Mouse (Mus musculus): ENCODE results near the gene Slco3a1.

Gene Slco3a1

DNA sequence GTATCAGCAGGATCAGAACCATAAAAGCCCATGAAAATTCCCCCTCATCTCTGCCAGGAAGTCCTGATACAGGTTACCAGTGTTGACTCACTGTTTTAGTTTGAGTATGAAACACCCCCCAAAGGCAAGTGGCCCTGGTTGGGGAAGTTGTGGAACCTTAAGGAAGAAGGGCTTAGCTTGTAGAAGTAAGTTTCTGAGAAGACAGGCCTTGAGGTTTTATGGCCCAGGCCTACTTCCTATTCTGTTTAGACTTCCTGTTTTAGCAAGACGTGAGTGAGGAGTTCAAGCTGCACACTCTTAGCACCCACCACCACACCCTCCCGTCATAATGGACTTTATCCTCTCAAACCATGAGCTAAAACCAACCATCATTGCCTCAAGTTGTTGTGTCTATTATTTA is 57.4 kb downstream of the Slco3a1 start:
- ChIA-PET POLR2A (no interaction called here), CTCF (no interaction called here)

DNA sequence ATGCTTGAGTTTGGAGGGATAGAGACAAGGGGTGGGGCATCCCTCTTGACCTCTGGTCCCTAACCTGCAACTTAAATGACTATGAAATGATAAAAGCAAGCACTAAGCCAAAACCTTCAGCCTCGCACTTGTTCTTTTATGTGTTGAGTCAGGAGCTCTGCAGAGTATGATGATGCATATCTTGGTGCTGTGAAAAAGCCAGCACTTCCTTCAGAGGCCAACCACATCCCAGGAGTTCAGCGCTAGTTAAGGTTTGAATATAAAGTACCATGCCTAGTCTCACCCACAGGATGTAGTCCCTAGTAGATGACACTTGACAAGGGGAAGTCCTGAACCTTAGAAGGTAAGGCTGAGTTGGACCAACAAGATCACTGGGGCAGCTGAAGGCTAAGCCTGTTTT is 59.1 kb downstream of the Slco3a1 start:
- ChIA-PET CTCF (no interaction called here), POLR2A (interaction anchor here in 1 of 4 experiments (0.7 kb wide), 1 partner anchor 226 kb away, joined by 5 read pairs; no protein-coding TSS in a partner anchor)

DNA sequence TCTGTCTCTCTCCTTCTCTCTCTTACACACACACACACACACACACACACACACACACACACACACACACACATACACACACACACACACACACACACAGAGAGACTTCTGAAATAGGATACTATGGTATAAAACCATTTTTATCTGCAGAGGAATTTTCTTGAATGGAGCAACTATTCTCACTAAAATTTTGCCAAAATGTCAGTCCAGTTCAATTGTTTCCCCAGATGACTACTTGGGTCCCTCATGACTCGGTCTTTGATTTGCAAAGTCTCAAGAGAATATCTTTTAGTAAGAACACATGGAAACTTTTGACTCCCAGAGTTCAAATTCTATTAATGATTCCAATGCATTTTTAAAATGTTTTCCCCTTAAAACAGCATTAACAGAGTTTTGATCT is 60.8 kb downstream of the Slco3a1 start:
- POLR2A ChIA-PET = no interaction called here
- CTCF ChIA-PET = no interaction called here

DNA sequence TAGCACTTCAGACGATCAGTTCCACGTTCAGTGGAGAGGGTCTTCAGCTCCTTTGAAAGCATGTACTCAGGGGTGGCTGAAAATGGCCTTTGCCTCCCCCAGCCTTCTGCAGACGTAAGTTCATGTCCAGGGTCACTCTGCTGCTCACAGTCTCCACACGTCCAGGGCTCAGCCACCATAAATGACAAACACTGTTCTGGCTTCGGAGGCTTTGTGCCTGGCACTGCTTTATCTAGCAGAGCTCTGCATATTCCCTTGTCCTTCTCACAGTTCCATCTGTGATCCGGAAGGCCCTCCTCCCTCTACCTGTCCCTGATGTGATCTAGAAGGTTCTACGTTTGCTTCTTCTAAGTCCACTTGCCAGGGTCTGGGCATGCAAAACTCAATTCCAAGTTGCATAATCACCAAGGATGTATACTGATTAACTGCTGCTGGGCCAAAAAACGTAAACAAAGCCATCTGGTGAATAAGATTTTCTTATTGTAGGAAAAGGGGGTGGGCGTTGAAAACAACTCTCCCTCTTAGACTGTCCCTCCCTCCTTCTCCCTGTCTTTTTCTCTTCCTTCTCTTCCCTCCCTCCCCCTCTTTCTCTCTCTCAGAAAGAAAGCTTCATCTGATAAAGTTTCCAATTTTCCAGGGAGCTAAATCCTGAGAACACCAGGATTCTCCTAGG is 62.8 kb downstream of the Slco3a1 start:
- ChIA-PET POLR2A (interaction anchor here in 1 of 4 experiments (1.1 kb wide), 1 partner anchor 16 kb away, joined by 3 read pairs; no protein-coding TSS in a partner anchor), CTCF (no interaction called here)

GRCm38 (mm10) chr7:74488141-74488540 is 66.4 kb downstream of the Slco3a1 start:
- ChIA-PET POLR2A (no interaction called here), CTCF (interaction anchor here in 1 of 4 experiments (0.6 kb wide), 1 partner anchor 635 kb away, joined by 3 read pairs; no protein-coding TSS in a partner anchor)

- CTCF ChIA-PET = interaction anchor here in 1 of 4 experiments (0.6 kb wide), 1 partner anchor 634 kb away, joined by 3 read pairs; no protein-coding TSS in a partner anchor
- POLR2A ChIA-PET = no interaction called here
Measured at GRCm38 (mm10) chr7:74487727-74488126, 66.9 kb downstream of the Slco3a1 start.

DNA sequence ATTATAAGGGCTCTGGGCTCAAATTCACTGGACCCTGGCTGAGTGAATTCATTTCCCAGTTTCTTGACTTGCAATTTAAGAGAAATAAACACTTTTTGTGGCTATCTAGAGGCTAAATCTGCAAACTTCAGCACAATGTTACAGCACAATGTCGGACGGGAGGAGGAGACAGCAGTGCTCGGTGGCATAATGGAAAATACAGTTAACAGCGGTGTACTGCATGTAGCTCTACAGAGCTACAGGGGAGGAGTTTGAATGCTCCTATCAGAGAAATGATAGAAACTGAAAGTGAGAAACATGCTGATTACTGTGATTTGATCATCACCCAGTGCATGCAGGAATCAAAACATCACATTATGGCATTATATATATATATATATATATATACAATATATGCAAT is 68.5 kb downstream of the Slco3a1 start:
- CTCF ChIA-PET = interaction anchor here in 1 of 4 experiments (1.5 kb wide), 1 partner anchor 9 kb away, joined by 3 read pairs; no protein-coding TSS in a partner anchor

GRCm38 (mm10) chr7:74485669-74486068 is 68.9 kb downstream of the Slco3a1 start:
- ChIA-PET CTCF (interaction anchor here in 1 of 4 experiments (1.5 kb wide), 1 partner anchor 9 kb away, joined by 3 read pairs; no protein-coding TSS in a partner anchor), POLR2A (no interaction called here)

More for the DNA sequence above, 68.5 kb downstream of the Slco3a1 start:
- POLR2A ChIA-PET = no interaction called here

DNA sequence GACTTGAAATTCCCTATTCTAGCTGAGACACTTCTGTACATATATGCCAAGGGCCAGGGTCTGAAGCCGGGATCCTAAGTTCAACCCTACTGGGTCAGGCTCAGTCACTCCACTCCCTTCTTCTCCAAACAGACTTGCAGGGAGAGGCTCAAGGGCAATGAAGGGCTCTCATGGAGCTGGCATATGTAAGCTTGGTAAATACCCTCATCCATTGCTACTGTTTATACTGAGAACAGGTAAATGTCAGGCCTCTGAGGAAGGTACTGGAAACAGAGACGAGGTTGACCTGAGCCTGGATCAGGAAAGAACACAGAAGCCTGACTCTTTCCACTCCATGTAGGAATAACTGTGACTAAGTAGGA is 70.6 kb downstream of the Slco3a1 start:
- ChIA-PET POLR2A (no interaction called here), CTCF (interaction anchor here in 1 of 4 experiments (0.6 kb wide), 1 partner anchor 16 kb away, joined by 3 read pairs; no protein-coding TSS in a partner anchor)

GRCm38 (mm10) chr7:74483294-74484023 is 71.1 kb downstream of the Slco3a1 start:
- POLR2A ChIA-PET = no interaction called here
- CTCF ChIA-PET = no interaction called here

DNA sequence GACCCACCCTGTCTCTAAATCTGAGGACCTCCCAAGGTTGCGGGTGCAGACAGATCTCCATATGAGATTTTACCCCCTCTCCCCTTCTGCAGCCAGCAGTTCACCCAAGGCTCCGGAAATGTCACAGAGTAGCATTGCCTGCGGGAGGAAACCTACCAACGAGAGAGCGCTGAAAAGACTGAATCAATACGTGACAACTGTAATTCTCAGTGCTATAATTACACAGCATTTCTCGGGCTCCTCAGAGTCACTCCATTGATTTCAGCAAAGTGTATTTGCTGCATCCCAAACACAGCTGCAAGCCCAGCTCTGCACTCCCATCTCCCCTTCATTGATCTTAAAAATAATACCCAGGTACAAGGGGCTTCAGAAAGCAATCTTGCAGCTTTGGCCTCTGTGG is 82.8 kb downstream of the Slco3a1 start:
- POLR2A ChIA-PET = no interaction called here

GRCm38 (mm10) chr7:74466886-74467285 is 87.7 kb downstream of the Slco3a1 start:
- ChIA-PET CTCF (no interaction called here), POLR2A (no interaction called here)

More for the DNA sequence above, 82.8 kb downstream of the Slco3a1 start:
- CTCF ChIA-PET = no interaction called here

DNA sequence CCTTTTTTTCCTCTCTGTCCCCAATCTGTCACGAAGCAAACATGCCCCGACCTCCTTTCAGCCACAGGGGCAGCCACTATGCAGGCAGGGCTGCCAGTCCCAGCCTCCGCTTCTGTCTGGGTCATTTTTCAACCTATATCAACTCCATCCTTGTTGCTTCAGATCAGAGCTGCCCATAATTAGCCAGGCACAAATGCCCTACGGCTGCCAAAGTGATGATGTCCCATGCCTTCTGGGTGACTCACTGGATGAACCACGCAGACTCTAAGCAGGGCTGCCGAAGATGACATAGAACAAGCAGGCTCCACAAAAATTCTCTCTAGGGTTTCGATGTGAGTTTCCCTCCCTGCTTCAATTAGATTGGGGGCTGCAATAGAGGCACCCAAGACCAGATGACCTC is 89.9 kb downstream of the Slco3a1 start:
- CTCF ChIA-PET = interaction anchor here in 1 of 4 experiments (0.6 kb wide), 1 partner anchor 1751 kb away, joined by 6 read pairs; no protein-coding TSS in a partner anchor

GRCm38 (mm10) chr7:74462451-74462850 is 92.1 kb downstream of the Slco3a1 start:
- ChIA-PET POLR2A (no interaction called here), CTCF (no interaction called here)

More for the DNA sequence above, 89.9 kb downstream of the Slco3a1 start:
- POLR2A ChIA-PET = no interaction called here

GRCm38 (mm10) chr7:74461736-74462135 is 92.8 kb downstream of the Slco3a1 start:
- CTCF ChIA-PET = no interaction called here
- POLR2A ChIA-PET = no interaction called here

DNA sequence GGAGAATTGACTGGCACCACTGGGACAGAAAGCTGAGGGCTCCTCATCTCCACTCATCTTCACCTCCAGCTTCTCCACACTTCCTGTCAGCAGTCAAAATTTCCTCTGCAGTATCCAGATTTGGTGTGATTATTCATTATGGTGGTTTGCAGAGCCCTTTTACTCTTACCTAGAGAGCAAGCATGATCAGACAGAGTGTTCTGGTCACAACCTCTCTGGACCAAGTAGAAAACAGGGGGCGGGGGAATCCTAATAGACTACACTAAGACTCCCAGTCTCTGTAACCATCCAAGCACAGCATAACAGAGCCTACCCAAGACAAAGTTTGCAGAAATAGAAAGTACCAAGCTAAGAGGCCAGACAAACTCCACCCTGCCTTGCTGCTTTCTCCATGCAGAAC is 93.4 kb downstream of the Slco3a1 start:
- CTCF ChIA-PET = no interaction called here
- POLR2A ChIA-PET = interaction anchor here in 1 of 4 experiments (0.6 kb wide), 1 partner anchor 908 kb away, joined by 3 read pairs; no protein-coding TSS in a partner anchor

DNA sequence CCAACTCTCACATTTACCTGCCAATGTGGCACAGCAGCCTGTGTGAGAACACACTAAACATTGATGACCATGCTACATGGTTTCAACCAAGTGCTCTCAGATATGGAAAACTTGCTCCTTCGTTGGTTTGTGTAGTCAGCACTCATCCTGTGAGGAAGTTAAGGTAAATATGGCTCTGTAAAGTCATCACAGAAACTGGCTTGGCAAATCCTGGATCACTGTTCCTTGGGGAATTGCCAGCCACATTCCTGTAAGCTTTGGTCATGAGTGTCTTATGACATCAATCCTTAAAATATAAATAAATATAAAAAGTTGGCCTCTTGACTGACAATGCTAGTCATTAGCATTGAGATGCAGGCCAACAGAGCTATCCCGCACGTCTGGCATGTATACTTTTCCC is 94.8 kb downstream of the Slco3a1 start:
- POLR2A ChIA-PET = no interaction called here

DNA sequence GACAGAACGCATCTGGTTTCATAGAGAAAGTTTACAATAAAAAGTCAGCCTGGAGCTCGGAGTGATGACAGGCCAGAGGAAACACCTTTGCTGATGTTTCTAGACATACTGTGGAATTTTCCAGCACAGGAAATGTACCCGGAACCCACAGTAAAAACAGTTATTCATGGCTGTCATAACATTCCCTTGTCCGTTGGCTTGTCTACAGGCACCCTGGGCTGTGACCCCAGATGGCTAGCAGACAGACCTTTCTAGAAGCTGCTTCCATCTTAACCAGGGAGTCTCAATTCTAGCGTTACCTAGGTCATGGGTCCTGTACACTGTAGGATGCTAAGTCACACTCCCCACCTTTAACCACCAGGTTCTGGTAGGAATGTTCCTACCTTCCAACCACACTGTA is 95.3 kb downstream of the Slco3a1 start:
- ChIA-PET POLR2A (no interaction called here), CTCF (no interaction called here)

More for the DNA sequence above, 94.8 kb downstream of the Slco3a1 start:
- CTCF ChIA-PET = no interaction called here

DNA sequence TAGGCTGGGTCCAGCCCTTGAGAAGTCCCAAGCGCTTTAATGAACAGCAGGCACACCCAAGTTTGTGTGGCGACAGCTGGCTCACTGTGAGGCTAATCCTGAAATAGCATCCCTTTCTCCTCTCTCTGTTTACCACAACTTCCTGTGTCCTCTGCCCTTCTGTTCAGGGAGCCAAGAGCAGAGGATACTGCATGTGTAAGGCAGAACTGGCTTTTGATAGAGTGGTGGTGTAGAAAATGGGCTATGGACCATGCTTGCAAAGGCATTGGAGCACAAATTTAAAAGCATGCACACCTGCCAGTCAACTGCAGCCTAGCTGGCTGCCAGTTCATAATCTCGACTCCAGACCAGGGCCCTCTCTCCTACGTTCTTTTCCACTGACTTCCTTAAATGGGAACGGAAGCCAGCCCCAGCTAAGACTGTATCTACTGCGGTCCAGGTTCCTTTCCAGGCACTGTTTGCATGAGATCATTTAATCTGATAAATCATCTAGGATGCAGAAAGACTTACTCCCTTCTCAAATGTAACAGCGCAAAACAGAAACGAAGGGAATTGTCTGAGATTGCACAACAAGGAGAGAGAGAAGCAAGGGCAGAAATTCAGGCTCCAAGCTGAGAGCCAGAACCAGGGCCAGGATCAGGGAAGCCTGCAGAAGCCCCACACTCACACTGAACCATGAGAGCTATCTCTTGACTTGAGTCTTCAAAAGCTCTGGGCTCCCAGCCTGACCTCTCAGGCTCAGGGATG is 95.9 kb downstream of the Slco3a1 start:
- CTCF ChIA-PET = no interaction called here
- POLR2A ChIA-PET = no interaction called here

- POLR2A ChIA-PET = no interaction called here
- CTCF ChIA-PET = no interaction called here
Measured at GRCm38 (mm10) chr7:74457347-74457975, 97.1 kb downstream of the Slco3a1 start.

Data from embryonic stem cell, embryonic (primary cell).